Mouse (Mus musculus) cerebellum, postnatal 25 days (tissue): Measurements from ENCODE around the gene Ppp1r15a.
"Not testable (repeated sequence)": the region's sequence is repeated elsewhere in the genome, so short reads cannot be mapped to it uniquely, and the experiment has no call there.

Experiments used
- DNase-seq, 2 experiments: peaks; one replicate each; pipeline ENCODE4 v3.0.0; 2021; ENCODE audit warnings: mixed read lengths in 2 of 2

Ppp1r15a gene

GRCm38 (mm10) chr7:45516846-45517245 is 9.2 kb downstream of the Ppp1r15a start:
- not testable (repeated sequence) for DNase-seq

GRCm38 (mm10) chr7:45515436-45515835 is 10.6 kb downstream of the Ppp1r15a start:
- DNase-seq = no peak

DNA sequence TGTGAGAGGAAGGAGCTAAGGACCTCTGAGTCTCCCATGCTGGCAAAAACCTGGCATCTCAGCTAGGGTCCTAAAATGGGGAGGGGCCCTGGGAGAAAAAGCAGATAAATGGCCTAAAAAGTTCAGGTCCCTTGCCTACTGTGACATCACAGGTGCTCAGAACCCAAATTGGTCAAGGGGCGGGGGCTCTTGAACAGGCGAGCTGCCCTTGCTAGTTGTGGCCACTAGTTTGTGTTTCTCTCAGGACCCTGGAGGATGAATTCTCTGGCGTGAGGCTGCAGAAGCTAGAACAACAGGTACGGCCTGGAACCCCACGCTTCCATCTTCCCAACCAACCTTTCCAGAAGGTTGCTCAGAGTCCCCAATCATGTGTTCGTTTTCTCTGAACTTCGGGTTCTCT is 11.7 kb downstream of the Ppp1r15a start:
- no peak for DNase-seq

- DNase-seq = peak; percentile 92 to 93
Observed at GRCm38 (mm10) chr7:45509912-45510787, 15.9 kb downstream of the Ppp1r15a start, which contains the start of gene Nucb1. TSS of gene Nucb1 (minus strand) at chr7:45510406.

- DNase-seq = peak in 1 of 2 experiments; percentile 45
Observed at GRCm38 (mm10) chr7:45509181-45509882, 16.7 kb downstream of the Ppp1r15a start.

GRCm38 (mm10) chr7:45508561-45508960 is 17.5 kb downstream of the Ppp1r15a start:
- no peak for DNase-seq

- DNase-seq = peak in 1 of 2 experiments; percentile 49
Observed at GRCm38 (mm10) chr7:45507583-45507982, 18.5 kb downstream of the Ppp1r15a start.

- no peak for DNase-seq
Observed at GRCm38 (mm10) chr7:45498427-45498826, 27.6 kb downstream of the Ppp1r15a start.

GRCm38 (mm10) chr7:45494548-45494947 is 31.5 kb downstream of the Ppp1r15a start:
- DNase-seq = peak in 1 of 2 experiments; percentile 45

DNA sequence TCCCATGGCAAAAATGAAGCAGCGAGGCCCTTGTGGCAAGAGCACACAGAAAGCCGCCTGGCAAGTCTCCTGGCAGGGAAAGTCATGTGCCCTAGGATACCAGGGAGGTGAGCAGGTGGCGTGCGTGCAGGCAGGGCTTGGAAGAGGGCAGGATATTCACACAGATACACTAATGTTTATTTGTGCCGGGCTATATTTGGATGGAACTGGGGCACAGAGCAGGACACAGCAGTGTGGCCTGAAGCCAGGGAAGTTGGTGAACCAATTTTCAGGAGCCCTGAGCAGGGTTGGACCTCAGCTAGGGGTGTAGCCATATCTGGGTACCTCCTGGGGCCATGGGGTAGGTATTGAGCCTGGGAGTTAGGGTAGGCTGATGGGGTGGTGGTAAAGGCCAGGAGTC is 33.1 kb downstream of the Ppp1r15a start:
- peak; percentile 87 to 90 for DNase-seq

- DNase-seq = peak in 1 of 2 experiments; percentile 54
Observed at GRCm38 (mm10) chr7:45492225-45492844, 33.7 kb downstream of the Ppp1r15a start.

GRCm38 (mm10) chr7:45491264-45491663 is 34.8 kb downstream of the Ppp1r15a start:
- peak; percentile 41 to 43 for DNase-seq

- no peak for DNase-seq
Observed at GRCm38 (mm10) chr7:45490822-45491221, 35.2 kb downstream of the Ppp1r15a start.

DNA sequence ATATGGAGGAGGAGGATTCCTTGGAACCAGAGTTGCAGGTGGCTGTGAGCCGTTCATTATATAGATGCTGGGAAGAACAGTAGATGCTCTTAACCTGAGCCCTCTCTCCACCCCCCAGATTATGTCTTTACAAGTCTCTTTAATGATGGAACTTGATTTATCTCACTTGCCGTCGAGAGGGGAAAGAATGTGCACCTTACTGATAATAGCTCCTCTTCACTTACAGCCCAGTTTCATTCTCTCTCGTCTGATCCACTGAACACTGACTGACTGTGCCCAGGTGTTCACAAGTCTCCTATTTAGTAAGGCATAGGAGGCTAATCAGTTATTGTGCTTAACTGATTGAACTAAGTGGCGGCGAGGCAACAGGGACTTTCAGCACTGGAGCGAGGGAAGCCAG is 36.5 kb downstream of the Ppp1r15a start:
- no peak for DNase-seq

DNA sequence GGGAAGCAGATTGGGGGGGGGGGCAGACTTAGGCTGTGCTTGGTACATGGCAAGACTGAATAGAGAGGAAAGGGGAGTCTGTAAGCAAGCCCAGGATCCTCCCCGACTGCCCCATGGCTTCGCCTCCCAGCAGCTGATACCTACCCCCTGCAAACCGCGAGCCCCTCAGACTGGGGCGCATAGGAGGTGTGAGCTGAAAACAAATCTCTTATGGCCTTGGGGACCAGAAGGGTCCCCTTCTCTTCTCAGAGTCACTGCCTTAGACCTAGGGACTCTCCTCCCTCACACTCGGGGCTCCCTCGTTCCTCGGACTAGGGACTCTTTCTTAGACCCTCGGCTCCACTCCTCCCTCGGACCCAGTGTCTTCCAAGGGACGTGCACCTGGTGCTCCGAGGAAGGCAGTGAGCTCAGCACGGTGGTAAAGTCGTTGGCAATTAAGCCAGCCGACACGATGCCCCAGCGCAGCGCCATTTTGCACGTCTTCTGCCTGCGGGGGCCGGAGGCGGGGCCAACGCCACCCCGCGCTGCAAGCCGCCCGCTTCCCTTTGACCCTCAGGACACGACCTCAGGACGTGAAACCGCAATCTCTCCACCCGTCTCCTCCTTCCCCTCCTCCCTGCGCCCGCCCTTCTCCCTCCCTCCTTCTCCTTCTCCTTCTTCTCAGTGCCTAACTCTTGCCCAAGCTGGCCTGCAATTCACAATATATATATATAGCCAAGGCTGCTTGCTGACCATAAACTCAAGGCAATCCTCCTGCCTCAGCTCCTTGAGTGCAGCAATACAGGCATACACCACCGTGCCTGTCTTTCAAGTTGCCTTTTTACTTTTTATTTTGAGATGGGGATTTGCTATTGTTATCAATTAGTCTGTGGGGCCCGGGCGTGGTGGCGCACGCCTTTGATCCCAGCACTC is 37.5 kb downstream of the Ppp1r15a start, which contains the start of gene Dhdh:
TSS of gene Dhdh (minus strand) at position 513 of the 912 bp plus-strand sequence.
- peak; percentile 74 to 83 for DNase-seq

GRCm38 (mm10) chr7:45487861-45488292 is 38.2 kb downstream of the Ppp1r15a start:
- DNase-seq = no peak

DNA sequence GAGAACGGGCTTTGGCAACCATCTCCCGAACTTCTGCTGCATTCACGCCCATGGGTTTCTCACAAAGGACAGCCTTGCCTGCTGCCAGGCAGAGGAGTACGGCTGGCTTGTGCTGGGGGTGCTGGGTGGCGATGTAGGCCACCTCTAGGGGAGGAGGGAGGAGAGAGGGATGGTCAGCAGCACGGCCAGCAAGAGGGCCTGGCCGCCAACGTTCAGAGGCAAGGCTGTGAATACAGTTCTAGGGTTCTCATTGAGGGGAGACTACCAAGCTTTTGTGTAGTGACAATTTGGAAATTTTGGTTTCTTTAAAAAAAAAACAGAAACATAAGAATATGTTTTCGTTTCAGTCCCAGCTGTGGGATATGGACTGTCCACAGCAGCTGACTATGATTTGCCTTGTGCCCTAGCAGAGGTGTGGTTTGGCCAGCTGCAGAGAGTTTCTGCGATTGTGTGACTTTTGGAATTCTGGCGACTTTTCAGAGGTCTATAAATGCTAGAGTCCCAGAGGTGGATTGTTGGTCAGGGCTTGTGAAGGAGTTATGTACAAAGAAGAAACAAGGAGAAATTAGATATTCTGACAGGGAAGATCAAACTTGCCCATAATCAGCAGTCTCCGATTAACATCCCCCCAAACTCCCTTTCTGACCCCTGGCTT is 39.2 kb downstream of the Ppp1r15a start, which contains the start of gene Gm45808:
TSS of gene Gm45808 (minus strand) at position 51 of the 655 bp plus-strand sequence.
- no peak for DNase-seq

DNA sequence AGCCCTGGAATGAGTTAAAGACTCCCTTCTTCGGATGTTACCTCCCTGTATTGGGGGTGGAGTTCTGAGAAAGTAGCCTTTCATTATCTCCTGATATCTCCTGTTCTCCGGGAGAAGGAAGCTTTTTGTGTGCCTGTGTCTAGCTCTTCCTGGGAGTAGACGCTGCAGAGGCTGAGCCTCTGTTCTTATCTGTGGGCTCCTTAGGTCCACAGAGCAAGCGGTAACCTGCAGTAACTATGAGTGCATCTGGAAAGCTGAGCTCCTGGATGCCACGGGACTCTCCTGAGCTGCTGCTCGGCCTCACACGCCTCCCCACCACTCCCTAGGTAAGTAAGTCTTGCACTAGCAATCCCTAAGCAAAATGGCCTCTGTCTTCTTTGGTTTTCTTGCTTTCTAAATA is 39.9 kb downstream of the Ppp1r15a start:
- DNase-seq = no peak

DNA sequence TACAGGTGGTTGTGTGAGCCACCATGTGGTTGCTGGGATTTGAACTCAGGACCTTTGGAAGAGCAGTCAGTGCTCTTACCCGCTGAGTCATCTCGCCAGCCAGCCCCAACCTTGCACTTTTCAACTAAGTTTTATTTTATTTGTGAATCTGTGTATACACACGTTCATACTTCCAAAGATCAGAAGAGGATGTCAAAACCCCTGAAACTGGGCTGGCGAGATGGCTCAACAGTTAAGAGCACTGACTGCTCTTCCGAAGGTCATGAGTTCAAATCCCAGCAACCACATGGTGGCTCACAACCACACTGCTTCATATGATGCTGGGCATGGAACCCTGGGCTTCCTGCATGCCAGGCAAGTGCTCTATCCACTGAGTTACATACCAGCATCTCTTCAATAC is 41.1 kb downstream of the Ppp1r15a start:
- DNase-seq = not testable (repeated sequence)

- DNase-seq = no peak
Observed at GRCm38 (mm10) chr7:45482166-45482565, 43.9 kb downstream of the Ppp1r15a start.

DNA sequence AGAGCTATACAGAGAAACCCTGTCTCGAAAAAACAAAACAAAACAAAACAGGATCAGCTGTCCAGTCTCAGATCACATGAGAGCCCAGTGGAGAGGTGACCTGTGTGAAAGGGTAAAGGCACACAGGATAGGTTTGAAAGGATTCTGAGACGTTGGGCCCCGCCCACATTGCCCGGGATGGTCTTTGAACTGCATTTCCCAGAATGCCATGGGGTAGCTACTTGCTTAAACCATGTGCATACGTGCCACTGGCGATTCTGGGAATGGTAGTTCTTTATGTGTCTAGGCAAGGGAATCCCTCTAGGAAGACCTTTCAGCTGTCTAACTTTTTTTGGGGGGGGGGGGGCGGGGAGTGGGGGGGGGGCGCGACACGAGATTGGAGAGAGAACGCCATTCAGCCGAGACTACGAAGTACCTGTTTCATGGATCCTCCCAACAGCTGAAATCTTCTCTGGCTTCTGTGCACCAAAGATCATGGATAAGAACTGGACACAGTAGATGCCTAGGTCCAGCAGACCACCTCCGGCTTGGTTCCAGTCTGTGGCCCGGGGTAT is 44.6 kb downstream of the Ppp1r15a start, which contains the start of gene Tulp2:
TSS of gene Tulp2 (plus strand) at position 504 of the 554 bp plus-strand sequence.
- DNase-seq = peak; percentile 61 to 81
